Mouse (Mus musculus): ENCODE results near the gene Arhgef17. TPM values are rescaled to one million over a fixed set of nuclear protein-coding genes. Genes with fewer than 3 reads are reported as not detected.

Gene Arhgef17
- polyA plus RNA-seq, 1 experiment from 2014 or later = 6.2 TPM

GRCm38 (mm10) chr7:100893249-100894056 lies 38.5 kb downstream of the Arhgef17 start:
- peak overlapping the region; percentile 46; the same call in 1 of the 2 replicates for H3K4me3 ChIP-seq (replicated peaks)
- peaks cover 12% of the 10 kb centered on the region for H3K36me3 ChIP-seq
- ATAC-seq (ENCODE audit: insufficient read depth, low FRiP score, low read depth) = no peak
- peaks cover 29% of the 10 kb centered on the region for H3K4me1 ChIP-seq
- 59% methylated on average over 20 of the region's 20 CpGs for WGBS
- no peaks in the 10 kb centered on the region for H3K27me3 ChIP-seq (replicated peaks)
- no peaks in the 10 kb centered on the region for H3K9me3 ChIP-seq
- H3K4me2 ChIP-seq = peak overlapping the region; percentile 88; the same call in 1 of the 2 replicates
- no peak overlapping the region for H3K27ac ChIP-seq
- H3K9ac ChIP-seq = no peak overlapping the region

GRCm38 (mm10) chr7:100886535-100886934 lies 45.4 kb downstream of the Arhgef17 start:
- H3K36me3 ChIP-seq = peaks cover 46% of the 10 kb centered on the region
- H3K27ac ChIP-seq = no peak overlapping the region
- H3K27me3 ChIP-seq (replicated peaks) = no peaks in the 10 kb centered on the region
- no peak overlapping the region for H3K9ac ChIP-seq
- no peak overlapping the region for H3K4me3 ChIP-seq (replicated peaks)
- WGBS = 30% methylated on average over 3 of the region's 3 CpGs
- no peaks in the 10 kb centered on the region for H3K4me1 ChIP-seq
- no peak for ATAC-seq (ENCODE audit: insufficient read depth, low FRiP score, low read depth)
- no peaks in the 10 kb centered on the region for H3K9me3 ChIP-seq
- H3K4me2 ChIP-seq = no peak overlapping the region

- ATAC-seq (ENCODE audit: insufficient read depth, low FRiP score, low read depth) = no peak
- Histone ChIP-seq H3K27ac (no peak overlapping the region), H3K27me3 (replicated peaks) (no peaks in the 10 kb centered on the region), H3K9ac (no peak overlapping the region), H3K36me3 (peaks cover 61% of the 10 kb centered on the region), H3K4me2 (no peak overlapping the region), H3K4me1 (0 out of 2 replicates have a peak, but pooled peaks cover 3% of the 10 kb centered on the region), H3K9me3 (no peaks in the 10 kb centered on the region), H3K4me3 (replicated peaks) (no peak overlapping the region)
- WGBS = 95% methylated on average over 4 of the region's 4 CpGs
Observed at GRCm38 (mm10) chr7:100884460-100884859, 47.4 kb downstream of the Arhgef17 start.

GRCm38 (mm10) chr7:100881950-100882349 lies 50.0 kb downstream of the Arhgef17 start:
- Histone ChIP-seq H3K9me3 (no peaks in the 10 kb centered on the region), H3K4me2 (no peak overlapping the region), H3K4me3 (replicated peaks) (no peak overlapping the region), H3K9ac (no peak overlapping the region), H3K27ac (no peak overlapping the region), H3K27me3 (replicated peaks) (no peaks in the 10 kb centered on the region), H3K36me3 (peaks cover 75% of the 10 kb centered on the region), H3K4me1 (0 out of 2 replicates have a peak, but pooled peaks cover 3% of the 10 kb centered on the region)
- 82% methylated on average over 4 of the region's 4 CpGs for WGBS
- ATAC-seq (ENCODE audit: insufficient read depth, low FRiP score, low read depth) = no peak

- H3K27me3 ChIP-seq (replicated peaks) = no peaks in the 10 kb centered on the region
- no peaks in the 10 kb centered on the region for H3K9me3 ChIP-seq
- ATAC-seq (ENCODE audit: insufficient read depth, low FRiP score, low read depth) = no peak
- H3K4me3 ChIP-seq (replicated peaks) = no peak overlapping the region
- no peak overlapping the region for H3K4me2 ChIP-seq
- no peak overlapping the region for H3K27ac ChIP-seq
- 0 out of 2 replicates have a peak, but pooled peaks cover 3% of the 10 kb centered on the region for H3K4me1 ChIP-seq
- no peak overlapping the region for H3K9ac ChIP-seq
- 88% methylated on average over 9 of the region's 9 CpGs for WGBS
- peaks cover 78% of the 10 kb centered on the region for H3K36me3 ChIP-seq
Observed at GRCm38 (mm10) chr7:100881531-100881930, 50.4 kb downstream of the Arhgef17 start.

GRCm38 (mm10) chr7:100879595-100879994 lies 52.3 kb downstream of the Arhgef17 start:
- no peak overlapping the region for H3K27ac ChIP-seq
- H3K9me3 ChIP-seq = no peaks in the 10 kb centered on the region
- no peak overlapping the region for H3K4me3 ChIP-seq (replicated peaks)
- no peak overlapping the region for H3K4me2 ChIP-seq
- H3K36me3 ChIP-seq = peaks cover 81% of the 10 kb centered on the region
- no peaks in the 10 kb centered on the region for H3K27me3 ChIP-seq (replicated peaks)
- H3K4me1 ChIP-seq = 0 out of 2 replicates have a peak, but pooled peaks cover 3% of the 10 kb centered on the region
- ATAC-seq (ENCODE audit: insufficient read depth, low FRiP score, low read depth) = no peak
- no peak overlapping the region for H3K9ac ChIP-seq
- 28% methylated on average over 19 of the region's 20 CpGs for WGBS

GRCm38 (mm10) chr7:100876771-100877170 lies 55.1 kb downstream of the Arhgef17 start:
- H3K27me3 ChIP-seq (replicated peaks) = no peaks in the 10 kb centered on the region
- 86% methylated on average over 9 of the region's 9 CpGs for WGBS
- no peaks in the 10 kb centered on the region for H3K9me3 ChIP-seq
- H3K4me1 ChIP-seq = 0 out of 2 replicates have a peak, but pooled peaks cover 3% of the 10 kb centered on the region
- H3K36me3 ChIP-seq = peaks cover 77% of the 10 kb centered on the region
- no peak overlapping the region for H3K4me3 ChIP-seq (replicated peaks)
- H3K27ac ChIP-seq = peak overlapping the region; percentile 37; the same call in 1 of the 2 replicates
- ATAC-seq (ENCODE audit: insufficient read depth, low FRiP score, low read depth) = no peak
- no peak overlapping the region for H3K4me2 ChIP-seq
- no peak overlapping the region for H3K9ac ChIP-seq

GRCm38 (mm10) chr7:100876293-100876692 lies 55.6 kb downstream of the Arhgef17 start:
- Histone ChIP-seq H3K36me3 (peaks cover 75% of the 10 kb centered on the region), H3K27ac (peak overlapping the region; percentile 37), H3K9me3 (no peaks in the 10 kb centered on the region), H3K9ac (no peak overlapping the region), H3K4me2 (no peak overlapping the region), H3K4me3 (replicated peaks) (no peak overlapping the region), H3K27me3 (replicated peaks) (no peaks in the 10 kb centered on the region), H3K4me1 (0 out of 2 replicates have a peak, but pooled peaks cover 3% of the 10 kb centered on the region)
- 86% methylated on average over 13 of the region's 13 CpGs for WGBS
- ATAC-seq (ENCODE audit: insufficient read depth, low FRiP score, low read depth) = no peak

- no peak overlapping the region for H3K9ac ChIP-seq
- 73% methylated on average over 1 of the region's 1 CpGs for WGBS
- H3K27me3 ChIP-seq (replicated peaks) = no peaks in the 10 kb centered on the region
- H3K27ac ChIP-seq = peak overlapping the region; percentile 37; the same call in 1 of the 2 replicates
- H3K9me3 ChIP-seq = no peaks in the 10 kb centered on the region
- H3K4me3 ChIP-seq (replicated peaks) = no peak overlapping the region
- no peak overlapping the region for H3K4me2 ChIP-seq
- peaks cover 70% of the 10 kb centered on the region for H3K36me3 ChIP-seq
- ATAC-seq (ENCODE audit: insufficient read depth, low FRiP score, low read depth) = no peak
- 0 out of 2 replicates have a peak, but pooled peaks cover 3% of the 10 kb centered on the region for H3K4me1 ChIP-seq
Observed at GRCm38 (mm10) chr7:100875822-100876221, 56.1 kb downstream of the Arhgef17 start.

- H3K4me1 ChIP-seq = no peaks in the 10 kb centered on the region
- peaks cover 45% of the 10 kb centered on the region for H3K36me3 ChIP-seq
- H3K27me3 ChIP-seq (replicated peaks) = no peaks in the 10 kb centered on the region
- no peak overlapping the region for H3K9ac ChIP-seq
- no peak overlapping the region for H3K4me2 ChIP-seq
- no peak overlapping the region for H3K27ac ChIP-seq
- no peak for ATAC-seq (ENCODE audit: insufficient read depth, low FRiP score, low read depth)
- H3K9me3 ChIP-seq = no peaks in the 10 kb centered on the region
- H3K4me3 ChIP-seq (replicated peaks) = no peak overlapping the region
- 87% methylated on average over 13 of the region's 13 CpGs for WGBS
Observed at GRCm38 (mm10) chr7:100873197-100873596, 58.7 kb downstream of the Arhgef17 start.

GRCm38 (mm10) chr7:100871892-100872291 lies 60.0 kb downstream of the Arhgef17 start:
- H3K4me2 ChIP-seq = no peak overlapping the region
- no peak overlapping the region for H3K27ac ChIP-seq
- peaks cover 35% of the 10 kb centered on the region for H3K36me3 ChIP-seq
- no peaks in the 10 kb centered on the region for H3K27me3 ChIP-seq (replicated peaks)
- no peaks in the 10 kb centered on the region for H3K9me3 ChIP-seq
- WGBS = 74% methylated on average over 5 of the region's 5 CpGs
- no peak overlapping the region for H3K4me3 ChIP-seq (replicated peaks)
- H3K9ac ChIP-seq = no peak overlapping the region
- no peaks in the 10 kb centered on the region for H3K4me1 ChIP-seq
- no peak for ATAC-seq (ENCODE audit: insufficient read depth, low FRiP score, low read depth)

GRCm38 (mm10) chr7:100871355-100871754 lies 60.6 kb downstream of the Arhgef17 start:
- ATAC-seq (ENCODE audit: insufficient read depth, low FRiP score, low read depth) = no peak
- no peak overlapping the region for H3K9ac ChIP-seq
- peaks cover 31% of the 10 kb centered on the region for H3K36me3 ChIP-seq
- WGBS = 84% methylated on average over 4 of the region's 4 CpGs
- no peaks in the 10 kb centered on the region for H3K27me3 ChIP-seq (replicated peaks)
- no peak overlapping the region for H3K4me2 ChIP-seq
- no peak overlapping the region for H3K27ac ChIP-seq
- no peak overlapping the region for H3K4me3 ChIP-seq (replicated peaks)
- no peaks in the 10 kb centered on the region for H3K9me3 ChIP-seq
- no peaks in the 10 kb centered on the region for H3K4me1 ChIP-seq
